Mouse (Mus musculus) spleen, adult 2 months (tissue): ENCODE measurements around the gene Scml4. TPM values are rescaled to one million over a fixed set of nuclear protein-coding genes. Genes with fewer than 3 reads are reported as not detected.

Experiments used
- DNase-seq, 2 experiments: peaks; one replicate each; pipeline versions ENCODE4 v3.0.0 to v3.0.0-alpha.2; 2012 to 2021; ENCODE audit warnings: low spot score in 2 of 2, low read depth in 1 of 2
- H3K27ac ChIP-seq: fragments of 200-500 bp; 2 replicates; pipeline ENCODE4 v1.5.1; 2012; ENCODE audit warnings: low read length, inconsistent platforms; ENCODE audit not compliant: insufficient read depth
- H3K27me3 ChIP-seq: fragments of 200-500 bp; 2 replicates; pipeline ENCODE4 v1.6.1; 2012; ENCODE audit warnings: mild to moderate bottlenecking, moderate library complexity, low read length, inconsistent platforms; ENCODE audit not compliant: control insufficient read depth, insufficient read depth
- H3K36me3 ChIP-seq: fragments of 200-500 bp; 2 replicates; pipeline ENCODE4 v1.6.1; 2012; ENCODE audit warnings: mild to moderate bottlenecking, low read length, inconsistent platforms; ENCODE audit not compliant: control insufficient read depth, insufficient read depth
- H3K4me1 ChIP-seq: fragments of 200-500 bp; 2 replicates; pipeline ENCODE4 v1.6.1; 2011; ENCODE audit warnings: inconsistent platforms; ENCODE audit not compliant: control insufficient read depth, insufficient read depth, insufficient read length
- H3K4me3 ChIP-seq: fragments of 200-500 bp; 2 replicates; pipeline ENCODE4 v1.5.1; 2011; ENCODE audit warnings: mild to moderate bottlenecking, inconsistent platforms; ENCODE audit not compliant: insufficient read depth, insufficient read length; ENCODE audit errors: extremely low read depth
- CTCF ChIP-seq: fragments of 200-500 bp; IDR thresholded peaks from 2 replicates; pipeline ENCODE4 v1.5.1; 2011; ENCODE audit warnings: mild to moderate bottlenecking, inconsistent platforms; ENCODE audit not compliant: insufficient read depth, insufficient read length, insufficient replicate concordance; ENCODE audit errors: extremely low read depth
- POLR2A ChIP-seq: fragments of 200-500 bp; IDR thresholded peaks from 2 replicates; pipeline ENCODE4 v1.6.1; 2011; ENCODE audit warnings: low read depth, low read length, inconsistent platforms
- WGBS: fragments of 180-500 bp; shearing (Covaris S2); methylation state at CpG from one replicate; pipeline ENCODE4 v1.1.7; 2018; 5-methylcytosine and 5-hydroxymethylcytosine counted together
- polyA plus RNA-seq: library from polyadenylated mRNA; depleted of rRNA; stranded (reverse); fragments of >200 nt; gene quantifications from 2 replicates; pipeline ENCODE4 v1.2.3, GENCODE M21; 2012

Gene Scml4
- polyA plus RNA-seq, 1 experiment, result 24.6 TPM

DNA sequence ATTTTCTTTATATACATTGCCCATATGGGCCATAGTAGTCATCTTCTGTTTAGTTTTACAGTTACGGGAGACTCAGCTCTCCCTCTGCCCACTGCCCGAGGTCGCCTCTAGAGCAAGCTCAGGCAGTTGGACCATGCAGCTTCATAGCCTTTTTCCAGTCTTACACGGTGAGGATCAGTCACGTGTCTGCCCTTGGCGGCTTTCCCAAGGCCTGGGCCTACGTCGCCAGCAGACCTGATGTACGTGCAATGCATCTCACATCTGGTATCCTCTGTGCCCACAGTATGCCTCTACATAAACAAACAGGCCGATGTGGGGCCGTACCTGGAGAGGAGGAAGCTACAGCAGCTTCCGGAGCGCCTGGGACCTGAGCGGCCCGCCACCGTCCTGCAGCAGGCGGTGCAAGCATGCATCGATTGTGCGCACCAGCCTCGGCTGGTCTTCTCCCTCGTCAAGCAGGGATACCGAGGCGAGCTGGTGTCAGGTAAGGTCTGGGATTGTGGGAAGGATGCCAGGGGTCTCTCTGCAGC is 70.0 kb downstream of the Scml4 start:
- no peak for DNase-seq
- TF ChIP-seq POLR2A (no peak), CTCF (no peak)
- Histone ChIP-seq H3K4me3 (no peak overlapping the region), H3K27ac (no peak overlapping the region), H3K36me3 (peaks cover 23% of the 10 kb centered on the region), H3K4me1 (peaks cover 6% of the 10 kb centered on the region; the same call in 1 of the 2 replicates), H3K27me3 (no peaks in the 10 kb centered on the region)
- WGBS, result 95% methylated on average over 23 of the region's 23 CpGs

GRCm38 (mm10) chr10:42932862-42933480 is 72.8 kb downstream of the Scml4 start:
- Histone ChIP-seq H3K36me3 (peaks cover 19% of the 10 kb centered on the region), H3K27ac (no peak overlapping the region), H3K4me3 (no peak overlapping the region), H3K27me3 (no peaks in the 10 kb centered on the region), H3K4me1 (peaks cover 6% of the 10 kb centered on the region; the same call in 1 of the 2 replicates)
- no peak for DNase-seq
- TF ChIP-seq CTCF (no peak), POLR2A (no peak)
- WGBS, result 74% methylated on average over 14 of the region's 14 CpGs

- no peak overlapping the region for H3K27ac ChIP-seq
- H3K4me1 ChIP-seq, result peaks cover 6% of the 10 kb centered on the region; the same call in 1 of the 2 replicates
- no peak overlapping the region for H3K4me3 ChIP-seq
- no peak for DNase-seq
- H3K27me3 ChIP-seq, result no peaks in the 10 kb centered on the region
- peaks cover 19% of the 10 kb centered on the region for H3K36me3 ChIP-seq
- TF ChIP-seq CTCF, result no peak
- no peak for TF ChIP-seq POLR2A
- WGBS, result 66% methylated on average over 8 of the region's 8 CpGs
Observed at GRCm38 (mm10) chr10:42934672-42935071, 74.5 kb downstream of the Scml4 start.

DNA sequence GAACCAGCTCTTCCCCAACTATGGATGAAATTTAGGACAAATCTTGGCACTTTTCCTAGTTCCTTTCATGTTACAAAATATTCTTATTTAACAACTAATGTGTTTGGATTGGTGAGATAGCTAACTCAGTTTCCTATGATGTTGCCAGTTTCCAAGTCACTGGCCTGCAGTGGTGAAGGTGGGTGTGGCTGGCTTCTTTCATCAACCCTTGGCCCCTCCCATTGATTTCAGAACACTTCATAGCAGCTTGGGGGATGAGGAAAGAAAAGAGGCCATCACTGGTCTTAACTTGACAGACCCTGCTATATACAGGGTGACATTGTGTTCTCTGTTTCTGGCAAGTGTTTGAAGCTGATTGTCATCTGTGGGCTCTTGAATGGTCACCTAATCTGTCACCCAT is 76.0 kb downstream of the Scml4 start:
- TF ChIP-seq CTCF, result no peak
- TF ChIP-seq POLR2A, result no peak
- Histone ChIP-seq H3K4me3 (no peak overlapping the region), H3K4me1 (peaks cover 6% of the 10 kb centered on the region; the same call in 1 of the 2 replicates)

DNA sequence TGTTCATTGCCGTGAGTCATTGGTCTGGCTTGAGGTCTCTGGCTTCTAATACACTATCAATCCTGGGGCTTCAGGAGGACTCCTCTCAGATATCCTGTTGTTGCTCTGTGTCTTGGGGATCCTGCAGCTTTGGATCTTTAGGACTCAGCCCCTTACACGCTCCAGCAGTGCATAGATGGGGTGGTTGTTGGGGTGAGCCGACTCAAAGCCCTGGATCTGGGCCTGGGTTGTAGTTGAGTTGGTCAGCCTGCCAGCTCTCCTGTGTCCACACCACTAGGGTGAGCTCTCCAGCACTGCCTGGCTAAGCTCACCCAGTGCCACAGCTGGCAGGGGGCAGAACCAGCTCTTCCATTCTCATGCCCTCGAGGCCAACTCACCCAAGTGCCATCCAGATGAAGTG is 78.2 kb downstream of the Scml4 start:
- no peak overlapping the region for H3K27ac ChIP-seq
- DNase-seq, result no peak
- H3K4me1 ChIP-seq, result peaks cover 6% of the 10 kb centered on the region; the same call in 1 of the 2 replicates
- H3K27me3 ChIP-seq, result no peaks in the 10 kb centered on the region
- H3K36me3 ChIP-seq, result peaks cover 9% of the 10 kb centered on the region; the same call in 1 of the 2 replicates
- H3K4me3 ChIP-seq, result no peak overlapping the region
- TF ChIP-seq POLR2A (no peak), CTCF (no peak)
- 95% methylated on average over 4 of the region's 4 CpGs for WGBS

More for the DNA sequence above, 76.0 kb downstream of the Scml4 start:
- H3K27ac ChIP-seq, result no peak overlapping the region
- no peak for DNase-seq
- no peaks in the 10 kb centered on the region for H3K27me3 ChIP-seq
- peaks cover 14% of the 10 kb centered on the region for H3K36me3 ChIP-seq

- no peak overlapping the region for H3K27ac ChIP-seq
- H3K4me3 ChIP-seq, result no peak overlapping the region
- no peaks in the 10 kb centered on the region for H3K27me3 ChIP-seq
- H3K4me1 ChIP-seq, result peaks cover 2% of the 10 kb centered on the region; the same call in 1 of the 2 replicates
- TF ChIP-seq POLR2A (no peak), CTCF (no peak)
- peaks cover 9% of the 10 kb centered on the region; the same call in 1 of the 2 replicates for H3K36me3 ChIP-seq
- WGBS, result 88% methylated on average over 7 of the region's 7 CpGs
- no peak for DNase-seq
Observed at GRCm38 (mm10) chr10:42939691-42940090, 79.5 kb downstream of the Scml4 start.
